Mouse (Mus musculus) CH12.LX (cell line): Measurements from ENCODE around the gene Erbb3.

Experiments
- CTCF ChIP-seq, 2 experiments: IDR thresholded peaks in 1 of 2; conservative IDR thresholded peaks in 1 of 2; 2 replicates each; pipeline ENCODE4 v1.5.1; 2011 to 2012; ENCODE audit warnings: low read depth in 2 of 2, low read length in 2 of 2, improper control_type of control experiment in 1 of 2, inconsistent platforms in 1 of 2, mild to moderate bottlenecking in 1 of 2, moderate library complexity in 1 of 2
- EP300 ChIP-seq: IDR thresholded peaks from 2 replicates; pipeline ENCODE4 v1.6.1; 2011; ENCODE audit warnings: low read length, improper control_type of control experiment
- ETS1 ChIP-seq: conservative IDR thresholded peaks from 2 replicates; pipeline ENCODE4 v1.6.1; 2012; ENCODE audit warnings: low read depth, mild to moderate bottlenecking, inconsistent platforms, low read length, improper control_type of control experiment, moderate library complexity
- GABPA ChIP-seq: IDR thresholded peaks from 2 replicates; pipeline ENCODE4 v1.6.1; 2012; ENCODE audit warnings: low read depth, low read length, improper control_type of control experiment, inconsistent platforms; ENCODE audit not compliant: insufficient replicate concordance
- MAX ChIP-seq: IDR thresholded peaks from 2 replicates; pipeline ENCODE4 v1.6.1; 2011; ENCODE audit warnings: low read length, improper control_type of control experiment
- POLR2A ChIP-seq: IDR thresholded peaks from 2 replicates; pipeline ENCODE4 v1.6.1; 2011; ENCODE audit warnings: low read depth, mild to moderate bottlenecking, improper control_type of control experiment, low read length
- RAD21 ChIP-seq: IDR thresholded peaks from 2 replicates; pipeline ENCODE4 v1.6.1; 2011; ENCODE audit warnings: low read depth, mild to moderate bottlenecking, low read length, improper control_type of control experiment, moderate library complexity
- TBP ChIP-seq: conservative IDR thresholded peaks from 2 replicates; pipeline ENCODE4 v1.6.1; 2011; ENCODE audit warnings: low read depth, low read length, improper control_type of control experiment
- USF2 ChIP-seq: conservative IDR thresholded peaks from 2 replicates; pipeline ENCODE4 v1.6.1; 2011; ENCODE audit warnings: low read depth, low read length, improper control_type of control experiment

- TF ChIP-seq POLR2A (peak; percentile 82), GABPA (peak; percentile 84; the same call in 1 of the 2 replicates), EP300 (no peak), CTCF (conservative IDR thresholded peaks at IDR 0.05 in 1 of 2, IDR thresholded peaks at IDR 0.05 in 1 of 2; ENCODE audit: low read depth in 2 of 2, low read length in 2 of 2) (no peak), MAX (peak; percentile 91), ETS1 (peak; percentile 30), TBP (0 out of 2 replicates have a peak, but pooled peaks have one; percentile 15), RAD21 (no peak), USF2 (no peak)
Measured at GRCm38 (mm10) chr10:128565788-128566531, 23.5 kb downstream of the Erbb3 start, which contains the start of gene Pa2g4.
